Mouse (Mus musculus): ENCODE results near the gene Rpl9.

The Rpl9 gene

GRCm38 (mm10) chr5:65374746-65375145, 16.5 kb downstream of the Rpl9 start:
- DNase-seq (ENCODE audit: low spot score): no peak

DNA sequence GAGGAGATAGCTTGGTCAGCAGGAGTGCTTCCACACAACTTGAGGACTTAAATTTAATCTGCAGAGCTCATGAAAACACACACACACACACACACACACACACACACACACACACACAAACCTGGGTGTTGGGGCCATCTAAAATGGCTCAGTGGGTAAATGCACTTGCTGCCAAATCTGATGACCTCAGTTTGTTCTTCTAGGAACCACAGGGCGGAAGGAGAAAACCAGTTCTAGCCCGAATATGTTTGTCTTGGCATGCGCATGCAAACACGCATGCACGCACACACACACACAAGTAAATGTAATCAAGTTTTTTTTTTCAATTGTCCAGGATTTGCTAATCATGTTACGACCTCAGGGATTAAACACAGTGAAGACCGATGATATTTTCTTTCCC, 19.7 kb downstream of the Rpl9 start:
- DNase-seq (ENCODE audit: low spot score): no peak

DNA sequence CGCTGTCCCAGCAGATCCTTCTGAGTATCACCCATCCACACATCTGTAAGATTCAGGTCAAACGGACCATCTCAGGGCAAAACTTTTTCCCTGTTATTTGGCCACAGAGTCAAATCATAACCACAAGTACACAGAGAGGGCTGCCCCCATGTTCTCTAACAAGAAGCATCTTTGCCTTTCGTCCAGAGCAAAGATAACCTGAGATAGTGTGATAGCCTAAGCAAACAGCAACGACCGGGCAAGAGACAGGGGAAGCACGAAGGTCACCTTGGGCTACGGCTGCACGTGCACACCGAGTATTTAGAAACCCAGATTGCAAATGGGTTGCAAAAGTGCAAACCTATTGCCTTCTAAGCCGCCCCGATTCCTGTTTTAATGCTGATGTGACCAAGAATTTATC, 23.4 kb downstream of the Rpl9 start:
- peak; percentile 86 for DNase-seq (ENCODE audit: low spot score)

GRCm38 (mm10) chr5:65357771-65358170, 33.5 kb downstream of the Rpl9 start:
- DNase-seq (ENCODE audit: low spot score): no peak

- peak; percentile 83 for DNase-seq (ENCODE audit: low spot score)
Observed at GRCm38 (mm10) chr5:65356851-65357250, 34.4 kb downstream of the Rpl9 start.

DNA sequence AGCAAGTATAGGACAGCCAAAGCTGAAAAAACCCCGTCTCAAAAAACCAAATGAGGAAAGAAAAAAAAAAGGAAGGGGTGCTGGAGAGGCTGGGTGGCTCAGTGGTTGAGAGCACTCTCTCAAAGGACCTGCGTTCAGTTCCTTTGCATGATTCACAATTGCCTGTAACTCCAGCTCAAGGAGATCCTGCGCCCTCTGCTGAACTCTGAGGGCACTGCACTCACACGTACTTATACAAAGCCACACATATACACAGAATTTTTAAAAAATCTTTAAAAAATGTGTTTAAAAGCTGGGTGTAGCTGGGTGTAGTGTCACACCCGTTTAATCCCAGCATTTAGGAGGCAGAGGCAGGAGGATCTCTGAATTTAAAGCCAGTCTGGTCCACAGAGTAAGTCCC, 36.3 kb downstream of the Rpl9 start:
- no peak for DNase-seq (ENCODE audit: low spot score)

DNA sequence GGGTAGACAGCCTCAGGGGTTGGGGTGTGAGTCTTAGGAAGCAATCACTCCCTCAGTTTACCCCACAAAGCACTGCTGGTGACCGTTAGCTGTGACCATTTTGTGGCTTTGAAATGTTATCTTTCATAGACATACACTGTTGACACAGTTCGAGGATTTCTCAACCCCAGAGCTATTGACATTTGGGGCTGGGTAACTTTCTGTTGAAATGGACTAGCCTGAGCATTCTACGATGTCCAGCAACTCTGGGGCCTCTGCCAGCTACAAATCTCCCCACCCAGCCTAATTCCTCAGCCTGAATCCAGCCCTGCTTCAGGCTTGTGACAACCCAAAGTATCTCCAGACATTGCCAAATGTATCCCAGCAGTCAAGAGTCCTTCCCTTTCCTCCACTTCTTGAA, 37.1 kb downstream of the Rpl9 start:
- DNase-seq (ENCODE audit: low spot score): peak; percentile 63

DNA sequence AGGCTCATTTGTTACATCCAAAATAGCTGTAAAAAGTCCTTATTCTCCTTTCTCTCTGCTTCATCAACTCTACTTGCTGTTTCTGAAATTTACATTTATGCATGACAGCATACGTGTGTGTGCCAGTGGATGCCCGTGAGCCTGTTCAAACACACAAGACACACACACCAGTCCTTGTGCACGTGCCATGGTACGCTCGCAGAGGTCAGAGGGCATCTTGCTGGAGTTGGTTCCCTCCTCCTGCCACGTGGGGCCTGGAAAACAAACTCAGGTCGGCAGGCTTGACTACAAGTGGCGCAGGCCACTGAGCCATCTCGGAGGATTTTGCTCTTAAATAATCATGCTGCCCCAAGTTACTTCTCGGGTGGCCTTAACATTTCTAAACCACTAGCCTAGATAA, 40.7 kb downstream of the Rpl9 start:
- peak; percentile 79 for DNase-seq (ENCODE audit: low spot score)

GRCm38 (mm10) chr5:65348168-65348567, 43.1 kb downstream of the Rpl9 start, which contains the start of gene Klb:
TSS of gene Klb (plus strand) at chr5:65348314.
- DNase-seq (ENCODE audit: low spot score): peak; percentile 87

- peak; percentile 18 for DNase-seq (ENCODE audit: low spot score)
Observed at GRCm38 (mm10) chr5:65340167-65340566, 51.1 kb downstream of the Rpl9 start.

GRCm38 (mm10) chr5:65338394-65338793, 52.9 kb downstream of the Rpl9 start:
- DNase-seq (ENCODE audit: low spot score): no peak
